Mouse (Mus musculus) cerebellum, adult 2 months (tissue): ENCODE data around the gene C1qtnf2.

Experiments used
- CTCF ChIP-seq: fragments of 200-500 bp; IDR thresholded peaks from 2 replicates; pipeline ENCODE4 v1.5.1; 2011; ENCODE audit warnings: low read depth, mild to moderate bottlenecking, control low read depth, low read length, moderate library complexity, borderline replicate concordance; ENCODE audit not compliant: insufficient read depth
- POLR2A ChIP-seq: fragments of 200-500 bp; IDR thresholded peaks from 2 replicates; pipeline ENCODE4 v1.6.1; 2011; ENCODE audit warnings: low read length, control low read depth, borderline replicate concordance; ENCODE audit not compliant: insufficient read depth

DNA sequence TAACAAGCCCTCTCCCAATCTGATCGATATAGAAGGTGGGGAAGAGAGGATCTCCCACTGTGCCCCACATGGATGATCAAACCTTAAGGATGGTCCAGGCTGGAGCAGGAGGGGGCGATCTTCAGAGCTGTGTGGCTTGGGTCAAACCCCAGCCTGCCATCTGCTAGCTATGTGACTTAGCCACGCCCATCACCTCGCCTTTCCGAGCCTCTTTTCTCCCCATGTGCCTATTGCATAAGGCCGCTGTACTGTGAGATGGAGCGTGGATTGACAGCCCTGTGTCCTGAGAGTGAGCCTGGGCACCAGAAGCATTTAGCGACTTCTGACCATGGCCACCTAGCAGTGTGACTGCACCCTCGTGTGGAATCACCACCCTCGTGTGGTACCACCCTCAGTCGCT, 10.6 kb downstream of the C1qtnf2 start:
- TF ChIP-seq CTCF = no peak
- TF ChIP-seq POLR2A = no peak
